Mouse (Mus musculus): ENCODE measurements around the gene Atp4b.

The Atp4b gene

GRCm38 (mm10) chr8:13396725-13397124 is at the start of gene Atp4b:
Atp4b (minus strand) TSS chr8:13396825.
- in situ Hi-C loops (cut with MboI, MseI): no loop called here

GRCm38 (mm10) chr8:13442152-13442551 is 45.5 kb upstream of the Atp4b start:
- in situ Hi-C loops (cut with MboI, MseI): no loop called here

- in situ Hi-C loops (cut with MboI, MseI): no loop called here
These were observed 40.9 kb upstream of the Atp4b start for GRCm38 (mm10) chr8:13437531-13437930.

- in situ Hi-C loops (cut with MboI, MseI): no loop called here
These were observed 39.4 kb upstream of the Atp4b start for GRCm38 (mm10) chr8:13436052-13436451.

GRCm38 (mm10) chr8:13434889-13435288 is 38.3 kb upstream of the Atp4b start, which contains the start of gene Tmem255b:
Tmem255b (plus strand) TSS chr8:13435189.
- in situ Hi-C loops (cut with MboI, MseI): no loop called here

- in situ Hi-C loops (cut with MboI, MseI): no loop called here
These were observed 36.5 kb upstream of the Atp4b start for GRCm38 (mm10) chr8:13433130-13433529.

- in situ Hi-C loops (cut with MboI, MseI): no loop called here
These were observed 34.2 kb upstream of the Atp4b start for GRCm38 (mm10) chr8:13430866-13431265.

- in situ Hi-C loops (cut with MboI, MseI): no loop called here
These were observed 33.8 kb upstream of the Atp4b start for GRCm38 (mm10) chr8:13430412-13430811.

GRCm38 (mm10) chr8:13428156-13428555 is 31.5 kb upstream of the Atp4b start:
- in situ Hi-C loops (cut with MboI, MseI): no loop called here

- in situ Hi-C loops (cut with MboI, MseI): no loop called here
These were observed 30.7 kb upstream of the Atp4b start for GRCm38 (mm10) chr8:13427351-13427750.

GRCm38 (mm10) chr8:13420970-13421369 is 24.3 kb upstream of the Atp4b start:
- in situ Hi-C loops (cut with MboI, MseI): no loop called here

GRCm38 (mm10) chr8:13419111-13419639 is 22.6 kb upstream of the Atp4b start:
- in situ Hi-C loops (cut with MboI, MseI): no loop called here

GRCm38 (mm10) chr8:13415879-13416278 is 19.3 kb upstream of the Atp4b start:
- in situ Hi-C loops (cut with MboI, MseI): no loop called here

- in situ Hi-C loops (cut with MboI, MseI): loop anchor here (5.0 kb wide), 1 partner anchor 48 kb away; no protein-coding TSS in a partner anchor
These were observed 17.3 kb upstream of the Atp4b start for GRCm38 (mm10) chr8:13413823-13414390.

- in situ Hi-C loops (cut with MboI, MseI): loop anchor here (5.0 kb wide), 1 partner anchor 49 kb away; no protein-coding TSS in a partner anchor
These were observed 16.4 kb upstream of the Atp4b start for GRCm38 (mm10) chr8:13412891-13413558.

GRCm38 (mm10) chr8:13411597-13411996 is 15.0 kb upstream of the Atp4b start:
- in situ Hi-C loops (cut with MboI, MseI): loop anchor here (5.0 kb wide), 1 partner anchor 51 kb away; no protein-coding TSS in a partner anchor

GRCm38 (mm10) chr8:13406011-13406410 is 9.4 kb upstream of the Atp4b start:
- in situ Hi-C loops (cut with MboI, MseI): no loop called here

GRCm38 (mm10) chr8:13404666-13405131 is 8.1 kb upstream of the Atp4b start, which contains the start of gene Grk1:
Grk1 (plus strand) TSS chr8:13405081.
- in situ Hi-C loops (cut with MboI, MseI): no loop called here

- in situ Hi-C loops (cut with MboI, MseI): no loop called here
These were observed 6.9 kb upstream of the Atp4b start for GRCm38 (mm10) chr8:13403517-13403916.

- in situ Hi-C loops (cut with MboI, MseI): no loop called here
These were observed 2.8 kb downstream of the Atp4b start for GRCm38 (mm10) chr8:13393869-13394268.

GRCm38 (mm10) chr8:13388744-13389143 is 7.9 kb downstream of the Atp4b start:
- in situ Hi-C loops (cut with MboI, MseI): no loop called here

GRCm38 (mm10) chr8:13387728-13388127 is 8.9 kb downstream of the Atp4b start:
- in situ Hi-C loops (cut with MboI, MseI): no loop called here

- in situ Hi-C loops (cut with MboI, MseI): no loop called here
These were observed 10.3 kb downstream of the Atp4b start for GRCm38 (mm10) chr8:13386366-13386765.

Data from regulatory T cell (primary cell).